Mouse (Mus musculus): ENCODE results near the gene Ugt1a9.
"Not testable (repeated sequence)": the region's sequence is repeated elsewhere in the genome, so short reads cannot be mapped to it uniquely, and the experiment has no call there.

DNA sequence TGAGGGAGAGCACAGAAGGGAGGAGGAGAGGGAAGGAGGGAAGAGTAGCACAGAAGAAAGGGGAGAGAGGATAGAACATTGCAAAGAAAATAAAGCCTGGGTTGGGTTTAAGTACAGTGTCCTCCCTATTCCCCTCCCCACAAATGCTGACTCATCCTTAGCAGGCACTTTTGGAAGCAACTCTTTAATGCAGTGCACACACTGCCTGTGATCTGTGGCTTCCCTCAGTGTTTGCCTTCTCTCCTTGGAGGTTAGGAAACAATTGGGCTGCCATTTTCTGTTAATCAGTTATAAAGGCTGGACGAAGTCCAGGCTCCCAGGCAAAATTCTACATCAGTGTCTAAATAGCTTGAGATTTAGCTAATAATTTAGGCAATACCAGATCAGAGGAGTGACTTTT lies 69.9 kb downstream of the Ugt1a9 start:
- not testable (repeated sequence) for TF ChIP-seq CTCF, EP300 (IDR thresholded peaks at IDR 0.05; ENCODE audit: low read depth)
